Mouse (Mus musculus) heart, adult 9 months (tissue): ENCODE measurements around the gene Rapgef2.
A peak's percentile ranks its signal among the peaks of the same experiment; 100 is the strongest.
"Not testable (repeated sequence)": the region's sequence is repeated elsewhere in the genome, so short reads cannot be mapped to it uniquely, and the experiment has no call there.

Experiments
- DNase-seq, 2 experiments: peaks; one replicate each; pipeline ENCODE4 v3.0.0; 2022; ENCODE audit warnings: low spot score in 2 of 2

Gene Rapgef2

DNA sequence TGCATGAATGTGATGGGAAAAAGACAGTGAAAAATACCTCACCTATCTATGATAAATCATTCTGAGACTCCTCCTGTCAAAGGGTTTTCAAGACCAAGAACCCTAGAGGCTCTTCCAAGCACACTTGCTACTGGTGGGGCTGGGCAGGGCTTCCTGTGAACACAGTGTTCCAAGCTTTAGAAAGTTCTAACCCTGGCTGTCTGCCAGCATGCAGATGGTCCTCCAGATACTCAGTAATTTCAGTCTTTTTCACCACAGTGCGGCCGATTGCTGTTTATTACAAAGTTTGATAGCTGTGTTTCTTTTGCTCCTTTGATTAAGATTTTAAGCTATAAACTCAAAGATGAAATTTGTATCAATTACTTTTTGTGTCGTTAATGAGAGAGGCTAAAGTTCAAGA, 83.1 kb downstream of the Rapgef2 start:
- DNase-seq = peak; percentile 74 to 78

- peak; percentile 74 to 85 for DNase-seq
Observed at GRCm38 (mm10) chr3:79202275-79203153, 83.8 kb downstream of the Rapgef2 start.

DNA sequence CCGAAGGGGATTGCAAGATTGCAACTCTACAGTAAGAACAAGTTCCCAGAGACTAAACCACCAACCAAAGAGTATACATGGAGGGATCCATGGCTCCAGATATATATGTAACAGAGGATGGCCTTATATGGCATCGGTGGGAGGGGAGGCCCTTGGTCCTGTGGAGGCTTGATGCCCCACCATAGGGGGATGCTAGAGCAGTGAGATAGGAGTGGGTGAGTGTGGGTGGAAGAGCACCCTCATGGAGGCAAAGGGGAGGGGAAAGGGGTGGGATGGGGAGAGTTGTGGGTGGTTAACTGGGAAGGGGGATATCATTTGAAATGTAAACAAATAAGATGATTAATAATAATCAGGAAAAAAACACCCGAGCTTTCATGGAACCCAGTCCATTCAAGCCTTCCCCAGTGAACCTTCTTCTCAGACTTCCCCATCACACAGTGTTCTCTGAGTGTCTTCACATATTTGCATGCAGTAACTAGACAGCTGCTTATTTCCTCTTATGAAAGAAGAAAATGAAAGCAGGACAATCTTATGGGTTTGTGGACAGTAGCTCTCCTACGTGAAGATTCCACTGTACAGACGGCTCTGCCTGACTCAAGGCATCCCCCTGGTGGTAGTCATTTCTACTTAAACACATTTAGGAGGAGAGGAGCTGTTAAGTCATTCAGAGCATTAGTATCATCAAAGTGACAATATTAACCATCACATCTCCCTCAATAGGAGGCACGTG, 89.4 kb downstream of the Rapgef2 start:
- peak; percentile 66 to 75 for DNase-seq

- DNase-seq = no peak
Observed at GRCm38 (mm10) chr3:79195280-79195679, 91.0 kb downstream of the Rapgef2 start.

DNA sequence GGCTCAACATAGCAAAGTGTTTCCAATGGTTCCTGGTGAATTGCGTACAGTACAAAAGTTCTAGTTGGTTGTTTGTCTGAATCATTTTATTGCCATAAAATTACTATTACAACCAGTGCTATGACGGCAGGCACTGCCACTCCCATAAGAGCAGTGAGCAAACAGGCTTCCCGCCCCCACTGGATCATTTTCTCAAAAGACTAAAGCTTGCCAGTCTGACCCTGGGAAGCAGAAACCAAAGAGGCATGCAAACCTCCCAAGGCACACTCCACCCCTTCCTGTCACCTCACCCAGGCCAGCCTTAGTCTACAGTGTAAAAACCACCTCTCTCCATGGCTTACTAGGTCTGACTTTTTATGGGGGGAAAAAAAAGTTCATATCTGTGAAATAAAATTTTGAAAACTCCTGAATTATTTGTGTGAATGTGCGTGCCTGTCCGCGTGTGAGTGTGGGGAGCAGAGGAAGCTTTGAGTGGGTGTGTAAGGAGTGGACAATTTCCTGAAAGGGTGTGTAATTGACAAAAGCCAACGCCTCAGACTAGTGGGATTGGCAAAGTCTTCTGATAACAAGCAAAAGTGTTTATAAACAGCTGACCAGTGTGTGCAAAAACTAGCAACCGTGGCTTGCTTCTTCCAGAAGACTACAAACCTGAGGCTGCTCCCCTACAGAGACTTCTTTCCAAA, 92.1 kb downstream of the Rapgef2 start:
- DNase-seq = peak; percentile 58 to 61

GRCm38 (mm10) chr3:79193001-79193400, 93.3 kb downstream of the Rapgef2 start:
- peak; percentile 64 to 72 for DNase-seq

GRCm38 (mm10) chr3:79191981-79192380, 94.3 kb downstream of the Rapgef2 start:
- no peak for DNase-seq

GRCm38 (mm10) chr3:79191471-79191870, 94.8 kb downstream of the Rapgef2 start:
- no peak for DNase-seq

DNA sequence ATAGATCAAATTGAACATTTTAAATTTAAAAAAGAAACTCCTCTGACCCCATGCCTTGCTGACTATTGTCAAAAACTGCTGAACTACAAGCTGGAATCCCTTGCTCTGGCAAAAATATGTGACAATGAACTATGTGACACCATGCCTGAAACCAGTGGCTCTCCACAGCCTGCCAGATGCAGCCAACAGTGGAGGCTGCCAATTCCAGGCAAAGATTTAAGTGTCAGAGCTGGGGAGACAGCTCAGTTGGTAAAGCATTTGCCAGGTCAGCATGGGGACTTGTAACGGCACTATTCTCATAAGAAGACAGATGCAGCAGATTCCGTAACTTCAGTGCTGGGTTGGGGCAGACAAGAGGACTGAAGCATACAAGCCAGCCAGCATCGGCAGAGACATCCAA, 95.9 kb downstream of the Rapgef2 start:
- no peak for DNase-seq

DNA sequence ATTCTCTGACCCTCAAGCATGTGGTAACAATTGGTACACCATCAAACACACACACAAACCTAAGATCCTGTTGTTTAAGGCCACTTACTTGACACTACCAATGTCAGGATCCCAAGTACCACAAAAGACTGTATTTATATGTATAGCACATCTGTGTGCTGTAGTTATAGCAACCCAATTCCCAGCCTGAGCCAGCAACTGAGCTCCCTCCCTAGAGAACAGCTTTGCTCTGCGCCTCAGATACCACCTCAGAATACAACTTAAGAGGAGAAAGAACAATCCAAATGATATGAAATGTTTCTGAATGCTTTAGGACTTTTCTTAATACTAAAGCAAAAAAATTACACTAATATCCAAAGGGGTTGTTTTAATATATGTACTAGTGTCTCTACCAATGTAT, 98.4 kb downstream of the Rapgef2 start:
- DNase-seq = no peak

GRCm38 (mm10) chr3:79182290-79182689, 104.0 kb downstream of the Rapgef2 start:
- no peak for DNase-seq

DNA sequence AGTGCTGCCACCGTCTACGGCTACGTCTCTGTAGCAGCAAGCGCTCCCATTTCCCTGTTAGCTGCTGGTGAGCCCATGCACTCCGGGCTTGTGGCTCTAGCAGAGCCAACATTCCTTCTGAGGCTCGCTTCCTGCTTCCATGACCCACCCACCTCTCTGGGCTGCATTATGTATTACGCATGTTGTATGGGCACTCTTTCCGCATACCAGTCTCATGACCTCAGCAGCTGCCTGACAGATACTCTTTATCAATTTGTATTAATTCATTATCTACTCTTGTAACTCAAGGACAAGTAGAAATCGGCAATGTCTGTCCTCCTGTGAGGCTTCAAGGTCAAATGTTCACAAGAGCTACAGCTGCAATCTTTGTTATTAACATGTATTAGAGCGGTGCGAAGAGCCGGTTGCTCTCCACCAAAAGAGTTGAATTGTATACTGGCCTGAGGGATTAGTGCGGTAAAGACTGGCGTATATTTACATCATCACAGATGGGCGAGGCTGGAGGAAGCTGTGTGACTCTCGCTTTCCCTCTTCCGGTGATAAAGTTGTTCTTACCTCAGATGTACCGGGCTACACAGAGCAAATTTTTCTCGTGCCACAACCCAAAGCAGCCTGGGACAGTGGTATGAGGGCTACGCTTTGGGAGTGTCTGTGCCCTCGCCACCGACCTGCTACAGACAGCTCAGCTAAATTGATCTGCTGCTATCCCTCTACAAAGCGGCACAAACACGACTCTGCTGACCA, 104.9 kb downstream of the Rapgef2 start:
- peak; percentile 85 to 89 for DNase-seq

DNA sequence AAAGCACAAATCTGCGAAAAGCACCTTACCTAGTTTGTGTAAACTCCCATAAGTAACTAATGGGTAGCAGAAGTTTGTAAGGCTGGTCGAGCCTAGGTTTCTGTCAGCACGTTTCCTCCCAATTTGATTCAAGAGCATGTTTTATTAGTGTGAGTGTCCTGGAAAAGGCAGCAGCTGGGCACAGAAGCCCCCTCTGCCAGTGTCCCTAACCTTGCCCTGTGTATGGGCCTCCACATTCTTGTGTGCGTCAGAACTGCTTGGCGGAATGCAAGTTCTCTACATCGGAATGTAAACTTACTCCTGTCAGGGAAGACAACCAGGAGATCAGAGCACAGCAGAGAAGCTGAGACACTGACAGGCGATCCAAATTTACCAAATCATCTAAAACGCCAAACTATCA, 106.2 kb downstream of the Rapgef2 start:
- no peak for DNase-seq

GRCm38 (mm10) chr3:79179499-79180053, 106.7 kb downstream of the Rapgef2 start:
- DNase-seq = no peak

- no peak for DNase-seq
Observed at GRCm38 (mm10) chr3:79178708-79179107, 107.6 kb downstream of the Rapgef2 start.

GRCm38 (mm10) chr3:79178070-79178469, 108.2 kb downstream of the Rapgef2 start:
- DNase-seq = peak; percentile 54 to 57

- no peak for DNase-seq
Observed at GRCm38 (mm10) chr3:79177136-79177870, 109.0 kb downstream of the Rapgef2 start.

DNA sequence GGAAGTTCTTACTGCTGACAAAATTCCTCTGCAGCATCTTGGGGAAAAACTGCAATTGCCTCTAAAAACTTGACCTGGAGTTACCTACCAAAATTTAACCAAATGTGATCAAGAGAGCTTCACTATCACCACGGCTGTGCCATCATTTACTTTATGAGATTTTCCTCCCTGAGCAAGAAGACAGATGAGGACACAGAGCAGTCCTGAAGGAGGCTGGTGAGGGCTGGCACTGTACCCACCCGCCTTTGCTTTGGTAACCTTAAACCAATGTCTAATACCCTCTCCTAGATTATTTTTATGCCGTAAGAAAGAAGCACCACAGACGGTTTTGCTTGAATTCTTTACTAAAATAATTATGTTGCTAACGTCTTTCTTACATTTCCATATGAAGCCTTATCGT, 112.1 kb downstream of the Rapgef2 start:
- DNase-seq = no peak

DNA sequence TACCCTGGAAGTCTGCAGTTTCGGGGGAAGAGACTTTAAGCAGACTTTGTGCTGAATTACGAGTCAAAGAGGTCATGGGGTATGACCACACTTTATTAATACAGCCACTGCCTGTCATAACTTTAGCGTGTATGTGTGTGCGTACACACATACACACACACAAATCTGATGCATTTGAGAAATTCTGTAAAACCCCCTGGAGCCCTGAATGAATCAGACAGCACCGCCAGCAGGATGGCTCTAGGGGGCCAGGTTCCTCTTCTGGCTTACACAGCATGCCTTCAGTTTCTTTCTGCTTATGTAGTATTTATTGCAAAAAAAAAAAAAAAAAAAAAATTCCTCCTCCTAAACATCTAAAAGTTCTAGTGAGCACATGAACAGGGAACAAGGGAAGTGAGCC, 113.0 kb downstream of the Rapgef2 start:
- DNase-seq = no peak

DNA sequence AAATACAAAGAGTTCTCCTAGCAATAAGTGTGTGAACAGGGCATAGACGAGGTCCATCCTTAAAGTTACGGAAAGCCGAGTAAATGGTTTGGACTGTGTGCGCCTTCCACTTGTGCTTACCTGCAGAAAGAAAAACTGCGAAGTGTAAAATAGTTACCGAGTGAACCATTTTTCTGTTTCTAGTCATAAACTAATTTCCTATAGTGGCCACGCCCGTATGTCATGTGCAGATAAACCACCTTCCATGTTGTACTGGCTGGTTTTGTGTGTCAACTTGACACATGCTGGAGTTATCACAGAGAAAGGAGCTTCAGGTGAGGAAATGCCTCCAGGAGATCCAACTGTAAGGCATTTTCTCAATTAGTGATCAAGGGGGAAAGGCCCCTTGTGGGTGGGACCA, 115.2 kb downstream of the Rapgef2 start:
- not testable (repeated sequence) for DNase-seq
